Mouse (Mus musculus): ENCODE results near the gene Rnps1.
A peak's percentile ranks its signal among the peaks of the same experiment; 100 is the strongest.
"Not testable (repeated sequence)": the region's sequence is repeated elsewhere in the genome, so short reads cannot be mapped to it uniquely, and the experiment has no call there.

Gene Rnps1

DNA sequence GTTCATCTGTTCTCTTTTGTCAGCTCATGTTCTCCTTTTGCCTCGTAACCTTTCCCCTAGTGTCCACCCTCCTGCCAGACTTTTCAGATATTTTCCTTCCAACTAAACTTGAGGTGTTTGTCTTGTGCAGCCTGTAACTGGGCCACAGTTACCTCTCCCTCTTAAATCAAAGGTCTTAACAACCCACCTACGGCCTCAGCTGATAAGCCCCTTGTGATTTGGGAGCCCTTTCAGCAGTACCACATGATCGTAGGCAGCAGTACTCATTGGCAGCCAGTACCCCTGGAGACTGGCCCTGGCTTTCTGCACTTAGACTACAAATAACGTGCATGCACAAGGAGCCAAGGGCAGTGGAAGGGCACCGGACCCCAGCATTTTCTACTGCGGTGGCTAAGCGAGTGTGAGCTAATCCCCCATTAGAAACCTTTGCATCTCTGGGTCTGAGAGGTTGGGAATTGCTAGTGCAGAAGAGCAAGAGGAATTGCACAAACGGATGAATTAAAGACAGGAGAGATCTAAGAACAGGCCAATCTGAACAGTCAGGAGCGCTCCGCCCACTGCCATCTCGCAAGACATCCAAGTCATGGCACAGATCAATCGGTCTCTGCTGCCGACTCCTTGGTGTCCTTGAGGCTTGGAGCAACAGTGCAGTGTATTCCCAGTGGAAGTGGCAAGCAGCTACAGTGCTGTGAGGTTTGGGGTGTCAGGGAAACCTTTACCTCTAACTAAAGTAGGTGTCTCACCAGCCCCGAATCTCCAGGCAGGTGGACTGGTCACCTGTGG, 15.0 kb downstream of the Rnps1 start:
- no peak for DNase-seq

DNA sequence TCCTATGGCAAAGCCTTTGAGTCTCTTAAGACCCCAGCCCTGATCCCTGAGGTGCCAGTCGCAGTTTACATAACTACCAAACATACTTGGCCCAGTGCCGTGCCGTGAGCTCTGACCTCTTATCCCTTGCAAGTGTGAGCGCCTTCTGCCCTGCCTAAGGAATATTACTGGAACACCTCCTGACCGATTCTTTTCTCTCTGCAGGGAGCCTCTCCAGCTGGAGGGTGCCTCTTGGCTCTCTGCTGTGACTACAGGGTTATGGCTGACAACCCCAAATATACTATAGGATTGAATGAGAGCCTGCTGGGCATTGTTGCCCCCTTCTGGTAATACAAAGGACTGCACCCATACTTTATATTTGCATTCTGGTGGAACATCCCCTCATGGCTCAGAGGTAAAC, 22.7 kb downstream of the Rnps1 start:
- peak; percentile 66 for DNase-seq

- DNase-seq: no peak
Measured at GRCm38 (mm10) chr17:24440377-24440776, 26.0 kb downstream of the Rnps1 start.

DNA sequence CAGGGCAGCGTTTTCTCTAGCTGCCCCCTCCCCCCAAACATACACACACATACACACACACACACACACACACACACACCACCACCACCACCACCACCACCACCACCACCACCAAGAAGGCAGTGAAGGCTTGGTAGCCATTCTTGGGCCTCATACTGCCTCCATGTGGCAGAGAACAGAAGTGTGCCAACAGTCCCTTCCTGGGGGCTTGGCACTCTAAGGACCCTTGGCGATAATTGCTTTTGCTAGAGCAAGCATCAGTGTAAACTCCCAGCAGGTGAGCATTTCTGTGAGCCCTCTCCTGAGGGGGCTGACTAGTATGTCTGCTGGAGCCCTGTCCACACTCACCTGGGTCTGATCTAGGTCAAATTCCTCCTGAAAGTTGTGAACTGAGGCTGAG, 26.8 kb downstream of the Rnps1 start:
- no peak for DNase-seq

GRCm38 (mm10) chr17:24442107-24442506, 27.7 kb downstream of the Rnps1 start:
- no peak for DNase-seq

GRCm38 (mm10) chr17:24442632-24443155, 28.3 kb downstream of the Rnps1 start, which contains the start of gene Dnase1l2:
TSS of gene Dnase1l2 (minus strand) at chr17:24443105.
- DNase-seq: no peak

DNA sequence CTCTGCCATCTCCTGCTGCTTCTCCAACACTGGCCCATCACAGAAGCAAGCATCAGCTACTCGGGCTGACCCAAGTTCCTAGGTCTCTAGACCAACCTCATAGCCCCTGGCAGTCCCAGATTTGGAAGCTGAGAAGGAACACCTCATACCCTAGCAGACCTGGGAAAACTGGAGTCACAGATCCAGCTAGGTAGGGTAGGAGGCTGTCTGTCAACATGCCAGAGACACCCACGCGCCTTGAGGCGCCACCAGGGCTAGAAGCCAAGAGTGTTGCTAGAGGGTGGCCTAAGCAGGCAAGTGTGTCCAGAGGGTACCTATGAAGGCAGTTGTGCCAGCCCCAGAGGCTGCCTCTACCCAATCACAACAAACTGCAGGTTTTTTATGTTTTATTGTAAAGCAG, 29.0 kb downstream of the Rnps1 start:
- DNase-seq: peak; percentile 84

- no peak for DNase-seq
Measured at GRCm38 (mm10) chr17:24446590-24446989, 32.2 kb downstream of the Rnps1 start.

DNA sequence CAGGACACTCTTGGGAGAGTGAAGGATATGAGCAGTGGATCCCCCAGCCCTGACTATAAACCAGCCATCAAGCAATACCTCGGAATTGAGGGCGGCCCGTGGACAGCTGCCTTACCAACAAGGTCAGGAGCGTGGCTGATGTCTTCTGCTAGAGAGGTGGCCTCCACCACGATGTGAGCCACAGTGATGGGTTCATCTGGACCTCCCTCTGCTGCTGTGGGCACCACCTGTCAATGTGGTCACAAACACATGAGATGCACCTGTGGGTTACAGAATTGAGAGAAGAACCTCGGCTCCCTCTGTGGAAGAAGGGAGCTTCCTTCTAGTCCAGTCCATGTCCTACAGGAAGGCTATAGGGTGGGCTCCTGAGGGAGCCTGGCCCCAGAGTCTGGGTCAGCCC, 35.1 kb downstream of the Rnps1 start:
- no peak for DNase-seq

GRCm38 (mm10) chr17:24451220-24451619, 36.9 kb downstream of the Rnps1 start:
- peak; percentile 23 for DNase-seq

DNA sequence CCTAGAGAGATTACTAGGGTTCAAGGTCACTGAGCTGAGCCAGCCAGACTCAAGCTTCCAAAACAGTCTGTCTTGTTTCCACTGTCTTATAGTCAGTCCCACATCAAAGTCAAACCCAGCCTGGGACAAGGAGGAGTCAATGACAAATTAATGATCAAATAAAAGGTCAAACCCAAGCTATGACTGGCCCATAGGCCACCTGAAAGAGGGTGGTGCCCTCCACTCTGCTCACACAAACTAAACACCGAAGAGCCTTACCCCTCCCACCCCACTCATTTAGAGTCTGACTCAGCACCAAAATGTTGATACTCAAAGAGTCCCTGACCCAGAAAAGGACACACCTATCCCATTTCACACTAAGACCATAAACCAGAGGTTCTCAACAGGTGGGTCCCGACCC, 39.0 kb downstream of the Rnps1 start:
- DNase-seq: peak; percentile 43

DNA sequence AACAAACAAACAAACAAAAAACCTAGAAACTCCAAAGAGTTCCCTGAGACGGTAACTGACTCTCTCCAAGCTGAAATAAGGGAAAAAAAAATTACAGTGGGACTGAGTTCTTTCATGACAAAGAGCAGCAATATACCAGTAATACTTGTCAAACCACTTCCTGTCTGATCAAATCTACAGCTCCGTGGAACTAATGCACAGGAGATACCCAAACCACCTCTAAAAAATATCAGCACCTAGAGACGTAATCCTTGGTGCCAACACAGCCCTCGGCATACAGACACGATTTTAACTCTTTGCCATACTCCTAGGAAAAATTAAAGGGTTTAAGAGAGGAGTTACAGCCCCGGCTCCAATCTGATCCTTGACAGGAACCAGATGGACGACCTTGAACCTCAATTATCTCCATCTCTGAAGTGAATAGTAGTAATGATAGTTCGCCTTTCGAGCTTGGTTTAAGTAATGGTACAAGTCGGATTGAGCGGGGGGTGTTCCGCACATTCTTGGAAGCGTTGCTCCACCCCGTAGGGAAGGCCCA, 39.9 kb downstream of the Rnps1 start:
- no peak for DNase-seq

GRCm38 (mm10) chr17:24454756-24455522, 40.6 kb downstream of the Rnps1 start:
- peak; percentile 99 for DNase-seq

DNA sequence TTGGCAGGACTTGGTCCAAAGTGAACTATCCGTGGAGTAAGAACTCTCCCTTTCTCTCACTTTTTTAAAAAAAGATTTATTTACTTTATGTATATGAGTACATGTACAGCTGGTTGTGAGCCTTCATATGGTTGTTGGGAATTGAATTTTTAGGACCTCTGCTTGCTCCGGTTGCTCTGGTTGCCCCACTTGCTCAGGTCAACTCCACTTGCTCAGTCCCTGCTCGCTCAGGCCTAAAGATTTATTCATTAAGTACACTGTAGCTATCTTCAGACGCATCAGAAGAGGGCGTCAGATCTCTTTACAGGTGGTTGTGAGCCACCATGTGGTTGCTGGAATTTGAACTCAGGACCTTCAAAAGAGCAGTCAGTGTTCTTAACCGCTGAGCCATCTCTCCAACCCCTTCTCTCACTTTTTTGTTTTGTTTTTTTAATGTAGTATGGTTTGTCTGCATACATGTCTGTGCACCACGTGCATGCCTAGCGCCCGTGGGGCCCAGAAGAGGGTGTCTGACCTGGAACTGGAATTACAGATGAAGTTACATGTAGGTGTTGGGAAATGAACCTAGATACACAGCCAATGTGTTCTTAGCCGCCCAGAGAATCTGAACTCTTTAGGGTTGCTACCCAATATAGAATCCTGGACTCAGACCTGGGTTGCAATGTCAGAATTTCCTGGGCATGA, 41.3 kb downstream of the Rnps1 start:
- DNase-seq: not testable (repeated sequence)

- no peak for DNase-seq
Measured at GRCm38 (mm10) chr17:24461580-24461979, 47.2 kb downstream of the Rnps1 start.

DNA sequence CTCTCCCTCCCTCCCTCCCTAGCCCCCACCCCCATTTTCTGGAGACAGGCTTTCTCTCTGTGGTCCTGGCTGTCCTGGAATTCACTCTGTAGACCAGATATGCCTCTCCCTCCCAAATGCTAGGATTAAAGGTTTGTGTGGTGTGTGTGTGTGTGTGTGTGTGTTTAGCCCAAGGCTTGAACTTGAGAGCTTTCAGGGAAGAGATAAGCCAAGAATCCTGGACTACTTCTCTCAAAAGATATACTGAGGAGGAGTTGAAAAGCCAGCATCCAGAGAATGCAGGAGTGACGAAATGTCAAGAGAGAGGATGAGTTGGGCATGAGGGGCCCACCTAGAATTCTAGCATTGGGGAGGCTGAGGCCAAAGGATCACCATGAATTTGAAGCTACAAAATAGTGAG, 48.6 kb downstream of the Rnps1 start:
- no peak for DNase-seq

DNA sequence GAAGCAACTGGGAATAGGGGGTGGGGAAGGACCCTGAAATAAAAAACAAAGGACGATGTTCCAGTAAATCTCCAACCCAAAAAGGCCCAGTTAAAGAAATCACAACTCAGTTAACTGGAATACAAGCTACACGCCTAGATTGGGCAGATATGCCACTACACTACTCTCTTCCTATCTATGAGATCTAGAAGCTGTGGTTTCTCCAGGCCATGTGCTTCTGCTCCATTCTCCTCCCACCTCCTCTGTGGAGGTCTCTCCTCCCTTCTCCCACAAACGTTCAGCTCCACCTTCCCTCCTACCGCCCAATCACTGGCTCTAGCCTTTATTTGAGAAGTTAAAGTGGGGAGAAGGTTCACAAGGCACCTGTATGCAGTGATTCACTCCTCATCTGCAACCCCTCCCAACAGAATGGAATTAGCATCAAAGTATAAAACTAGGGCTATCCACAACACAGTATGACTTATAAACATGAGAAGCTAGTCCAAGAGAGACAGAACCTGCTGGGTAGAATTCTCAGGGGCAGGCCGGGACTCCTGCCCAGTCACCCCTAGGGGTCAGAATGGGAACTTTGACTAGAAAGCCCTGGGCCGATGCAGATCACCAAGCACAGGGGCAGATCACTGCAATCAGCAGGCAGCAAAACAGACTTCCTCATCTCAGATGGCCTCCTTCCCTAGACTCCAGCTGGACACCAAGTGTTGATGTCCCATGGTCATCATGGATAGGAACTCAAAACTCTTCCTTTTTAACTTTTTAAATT, 49.2 kb downstream of the Rnps1 start:
- DNase-seq: no peak

- no peak for DNase-seq
Measured at GRCm38 (mm10) chr17:24468636-24469246, 54.4 kb downstream of the Rnps1 start.

- DNase-seq: no peak
Measured at GRCm38 (mm10) chr17:24469336-24469909, 55.1 kb downstream of the Rnps1 start.

DNA sequence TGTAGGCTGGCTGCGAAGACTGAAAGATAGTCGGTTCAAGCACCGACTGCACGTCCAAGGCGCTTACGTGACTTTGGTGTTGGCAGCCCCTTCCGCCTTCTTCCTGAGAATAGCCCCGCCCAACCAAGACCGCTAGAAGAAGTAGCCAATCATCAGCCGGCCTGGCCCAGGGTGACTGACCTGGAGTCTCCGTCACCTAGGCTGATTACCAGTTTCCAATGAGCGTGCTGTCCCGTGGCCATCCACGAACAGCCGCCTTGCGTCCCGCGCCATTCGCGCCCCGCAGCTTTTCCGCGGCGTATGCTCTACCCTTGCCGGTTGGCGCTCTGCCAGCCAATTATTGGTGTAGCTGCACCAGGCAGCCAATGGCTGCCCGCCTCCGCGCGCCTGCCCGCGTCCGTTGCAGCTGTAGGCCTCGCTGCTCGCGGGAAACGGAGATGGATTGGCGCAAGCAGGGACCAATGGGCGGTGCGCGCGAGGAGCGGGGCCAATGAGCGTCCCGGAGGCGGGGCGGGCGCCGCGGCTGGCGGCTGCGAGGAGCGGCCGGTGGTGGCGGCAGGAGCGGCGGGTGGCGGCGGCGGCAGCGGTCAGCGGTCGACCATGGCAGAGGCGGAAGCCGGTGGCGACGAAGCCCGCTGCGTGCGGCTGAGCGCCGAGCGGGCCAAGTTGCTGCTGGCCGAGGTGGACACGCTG, 55.7 kb downstream of the Rnps1 start, which contains the start of the genes E4f1 and Pgp:
E4f1 (minus strand) TSS at position 404 of the 693 bp plus-strand sequence.
Pgp (plus strand) TSS at position 483 of the 693 bp plus-strand sequence.
- DNase-seq: peak; percentile 100

Measured in cerebellum, adult 11-12 months (tissue).